Mouse (Mus musculus) spleen, adult 2 months (tissue): ENCODE measurements around the gene Wasf2. TPM values are rescaled to one million over a fixed set of nuclear protein-coding genes. Genes with fewer than 3 reads are reported as not detected.

ENCODE experiments used
- DNase-seq, 2 experiments: peaks; one replicate each; pipeline versions ENCODE4 v3.0.0 to v3.0.0-alpha.2; 2012 to 2021; ENCODE audit warnings: low spot score in 2 of 2, low read depth in 1 of 2
- H3K27ac ChIP-seq: fragments of 200-500 bp; 2 replicates; pipeline ENCODE4 v1.5.1; 2012; ENCODE audit warnings: low read length, inconsistent platforms; ENCODE audit not compliant: insufficient read depth
- H3K27me3 ChIP-seq: fragments of 200-500 bp; 2 replicates; pipeline ENCODE4 v1.6.1; 2012; ENCODE audit warnings: mild to moderate bottlenecking, moderate library complexity, low read length, inconsistent platforms; ENCODE audit not compliant: control insufficient read depth, insufficient read depth
- H3K36me3 ChIP-seq: fragments of 200-500 bp; 2 replicates; pipeline ENCODE4 v1.6.1; 2012; ENCODE audit warnings: mild to moderate bottlenecking, low read length, inconsistent platforms; ENCODE audit not compliant: control insufficient read depth, insufficient read depth
- H3K4me1 ChIP-seq: fragments of 200-500 bp; 2 replicates; pipeline ENCODE4 v1.6.1; 2011; ENCODE audit warnings: inconsistent platforms; ENCODE audit not compliant: control insufficient read depth, insufficient read depth, insufficient read length
- H3K4me3 ChIP-seq: fragments of 200-500 bp; 2 replicates; pipeline ENCODE4 v1.5.1; 2011; ENCODE audit warnings: mild to moderate bottlenecking, inconsistent platforms; ENCODE audit not compliant: insufficient read depth, insufficient read length; ENCODE audit errors: extremely low read depth
- CTCF ChIP-seq: fragments of 200-500 bp; IDR thresholded peaks from 2 replicates; pipeline ENCODE4 v1.5.1; 2011; ENCODE audit warnings: mild to moderate bottlenecking, inconsistent platforms; ENCODE audit not compliant: insufficient read depth, insufficient read length, insufficient replicate concordance; ENCODE audit errors: extremely low read depth
- POLR2A ChIP-seq: fragments of 200-500 bp; IDR thresholded peaks from 2 replicates; pipeline ENCODE4 v1.6.1; 2011; ENCODE audit warnings: low read depth, low read length, inconsistent platforms
- WGBS: fragments of 180-500 bp; shearing (Covaris S2); methylation state at CpG from one replicate; pipeline ENCODE4 v1.1.7; 2018; 5-methylcytosine and 5-hydroxymethylcytosine counted together
- polyA plus RNA-seq: library from polyadenylated mRNA; depleted of rRNA; stranded (reverse); fragments of >200 nt; gene quantifications from 2 replicates; pipeline ENCODE4 v1.2.3, GENCODE M21; 2012

Wasf2 gene
- polyA plus RNA-seq, 1 experiment: 76.2 TPM

GRCm38 (mm10) chr4:133233285-133233976 lies 103.1 kb downstream of the Wasf2 start:
- no peaks in the 10 kb centered on the region for H3K36me3 ChIP-seq
- no peaks in the 10 kb centered on the region; the same call in 1 of the 2 replicates for H3K4me1 ChIP-seq
- DNase-seq: peak in 1 of 2 experiments; percentile 52
- TF ChIP-seq POLR2A (no peak), CTCF (peak; percentile 80; the same call in 1 of the 2 replicates)
- 55% methylated on average over 10 of the region's 10 CpGs for WGBS
- H3K27me3 ChIP-seq: no peaks in the 10 kb centered on the region
- no peak overlapping the region for H3K4me3 ChIP-seq
- H3K27ac ChIP-seq: no peak overlapping the region

GRCm38 (mm10) chr4:133234771-133235170 lies 104.5 kb downstream of the Wasf2 start:
- Histone ChIP-seq H3K27me3 (no peaks in the 10 kb centered on the region), H3K4me3 (no peak overlapping the region), H3K27ac (no peak overlapping the region), H3K36me3 (no peaks in the 10 kb centered on the region), H3K4me1 (no peaks in the 10 kb centered on the region; the same call in 1 of the 2 replicates)
- TF ChIP-seq POLR2A: no peak
- no peak for TF ChIP-seq CTCF
- WGBS: 74% methylated on average over 5 of the region's 5 CpGs
- no peak for DNase-seq

GRCm38 (mm10) chr4:133235415-133235814 lies 105.1 kb downstream of the Wasf2 start:
- WGBS: 91% methylated on average over 5 of the region's 5 CpGs
- H3K36me3 ChIP-seq: no peaks in the 10 kb centered on the region

GRCm38 (mm10) chr4:133237911-133238310 lies 107.6 kb downstream of the Wasf2 start:
- H3K27me3 ChIP-seq: no peaks in the 10 kb centered on the region
- no peak for TF ChIP-seq CTCF
- no peak for TF ChIP-seq POLR2A
- H3K4me3 ChIP-seq: no peak overlapping the region
- H3K36me3 ChIP-seq: no peaks in the 10 kb centered on the region
- peaks cover 9% of the 10 kb centered on the region for H3K4me1 ChIP-seq
- 3% methylated on average over 4 of the region's 4 CpGs for WGBS
- no peak overlapping the region for H3K27ac ChIP-seq
- DNase-seq: peak; percentile 40 to 51

More at GRCm38 (mm10) chr4:133235415-133235814, 105.1 kb downstream of the Wasf2 start:
- Histone ChIP-seq H3K27me3 (no peaks in the 10 kb centered on the region), H3K4me3 (no peak overlapping the region), H3K27ac (no peak overlapping the region), H3K4me1 (peaks cover under 1% of the 10 kb centered on the region; the same call in 1 of the 2 replicates)
- no peak for TF ChIP-seq CTCF
- TF ChIP-seq POLR2A: no peak
- DNase-seq: no peak

- TF ChIP-seq POLR2A (no peak), CTCF (no peak)
- peak in 1 of 2 experiments; percentile 10 for DNase-seq
- WGBS: 25% methylated on average over 16 of the region's 16 CpGs
- H3K4me3 ChIP-seq: peak within 1 kb of the TSS; percentile 61
- H3K36me3 ChIP-seq: no peaks in the 10 kb centered on the region
- no peaks in the 10 kb centered on the region for H3K27me3 ChIP-seq
- peaks cover 9% of the 10 kb centered on the region for H3K4me1 ChIP-seq
- H3K27ac ChIP-seq: peak within 1 kb of the TSS; percentile 71
Measured at GRCm38 (mm10) chr4:133240490-133240921, 110.2 kb downstream of the Wasf2 start, which contains the start of gene Map3k6. TSS of gene Map3k6 (plus strand) at chr4:133240818.

- TF ChIP-seq POLR2A: peak; percentile 49; the same call in 1 of the 2 replicates
- no peak for TF ChIP-seq CTCF
- H3K4me1 ChIP-seq: peaks cover 9% of the 10 kb centered on the region
- H3K4me3 ChIP-seq: peak overlapping the region; percentile 61
- peak; percentile 71 to 83 for DNase-seq
- 1% methylated on average over 78 of the region's 78 CpGs for WGBS
- H3K27ac ChIP-seq: peak overlapping the region; percentile 71
- no peaks in the 10 kb centered on the region for H3K36me3 ChIP-seq
- no peaks in the 10 kb centered on the region for H3K27me3 ChIP-seq
Measured at GRCm38 (mm10) chr4:133240934-133241908, 110.9 kb downstream of the Wasf2 start.
